Mouse (Mus musculus): ENCODE measurements around the gene Klhl33.
A peak's percentile ranks its signal among the peaks of the same experiment; 100 is the strongest.
"Not testable (repeated sequence)": the region's sequence is repeated elsewhere in the genome, so short reads cannot be mapped to it uniquely, and the experiment has no call there.

Klhl33 gene

DNA sequence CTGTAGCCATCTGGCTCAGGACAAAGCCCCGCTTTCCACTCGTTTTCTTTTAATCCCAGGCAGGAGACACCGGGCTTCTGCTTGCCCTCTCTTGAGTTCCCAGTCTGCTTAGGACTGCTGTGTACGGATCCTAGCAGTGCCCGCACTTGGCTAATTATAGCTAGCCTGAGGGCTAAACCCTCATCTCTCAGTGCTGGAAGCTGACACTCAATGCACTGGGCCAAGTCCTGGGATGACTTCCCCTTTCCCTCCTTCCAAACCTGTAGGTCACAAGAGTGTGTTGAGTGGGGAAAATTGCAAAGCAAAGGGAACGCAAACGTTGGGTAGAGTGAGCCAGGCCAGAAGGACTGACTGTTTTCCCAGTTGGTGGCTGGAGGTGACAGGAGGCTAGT, at the start of gene Klhl33:
TSS of gene Klhl33 (minus strand) at position 134 of the 392 bp plus-strand sequence.
- DNase-seq = no peak

DNA sequence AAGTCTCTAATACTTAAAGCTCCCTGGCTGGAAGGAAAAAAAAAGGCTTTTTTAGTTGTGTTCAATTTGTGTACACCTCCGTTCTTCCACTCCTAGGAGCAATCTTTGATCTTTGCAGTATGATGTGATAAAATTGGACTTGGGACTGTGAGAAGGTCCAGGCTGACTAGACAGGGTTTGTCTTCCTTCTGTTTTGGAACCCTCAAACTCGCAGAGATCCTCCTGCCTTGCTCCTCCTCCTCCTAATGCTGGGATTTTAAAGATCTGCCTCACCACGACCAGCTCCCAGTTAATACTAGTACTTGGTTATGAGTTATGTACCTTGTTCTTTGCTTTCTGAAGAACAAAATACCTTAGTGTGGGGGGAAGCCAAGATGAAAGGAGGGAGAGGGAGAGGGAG, 48.2 kb upstream of the Klhl33 start:
- not testable (repeated sequence) for DNase-seq

DNA sequence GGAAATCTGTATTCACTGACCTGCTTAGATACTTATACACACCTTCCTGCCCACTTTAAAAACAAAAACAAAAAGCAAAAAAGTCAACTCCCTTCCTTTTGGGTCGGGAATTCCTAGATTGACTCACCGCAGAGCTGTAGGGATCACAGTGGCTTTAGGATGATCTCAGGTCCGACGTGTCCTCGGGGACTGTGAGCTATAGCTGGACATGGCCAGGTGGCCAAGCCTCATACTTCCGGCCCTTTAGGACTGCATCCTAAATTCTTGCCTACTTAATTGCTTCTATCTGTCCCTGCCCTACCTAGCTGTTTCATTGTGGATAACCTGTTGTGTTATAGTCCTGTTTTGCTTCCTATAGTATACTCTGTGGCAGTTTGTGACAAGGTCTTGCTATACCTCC, 47.8 kb upstream of the Klhl33 start:
- DNase-seq = not testable (repeated sequence)

DNA sequence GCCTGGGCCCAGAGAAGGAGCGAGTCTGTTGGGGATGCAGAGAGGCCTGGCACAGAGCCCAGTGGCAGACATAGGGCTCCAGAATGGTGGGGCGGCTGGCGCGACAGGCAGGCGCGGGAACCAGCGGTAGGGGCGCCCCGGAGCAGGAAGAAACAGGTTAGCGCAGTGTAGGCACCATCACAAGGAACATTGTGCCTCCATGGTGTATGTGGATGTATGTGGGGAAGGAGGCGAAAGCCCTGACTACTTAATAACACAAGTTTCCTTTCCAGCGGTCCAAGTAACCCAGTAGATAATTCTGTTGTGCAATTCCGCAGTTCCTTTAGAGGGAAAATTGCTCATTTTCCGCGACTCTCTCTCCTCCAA, 47.3 kb upstream of the Klhl33 start:
- DNase-seq = not testable (repeated sequence)

DNA sequence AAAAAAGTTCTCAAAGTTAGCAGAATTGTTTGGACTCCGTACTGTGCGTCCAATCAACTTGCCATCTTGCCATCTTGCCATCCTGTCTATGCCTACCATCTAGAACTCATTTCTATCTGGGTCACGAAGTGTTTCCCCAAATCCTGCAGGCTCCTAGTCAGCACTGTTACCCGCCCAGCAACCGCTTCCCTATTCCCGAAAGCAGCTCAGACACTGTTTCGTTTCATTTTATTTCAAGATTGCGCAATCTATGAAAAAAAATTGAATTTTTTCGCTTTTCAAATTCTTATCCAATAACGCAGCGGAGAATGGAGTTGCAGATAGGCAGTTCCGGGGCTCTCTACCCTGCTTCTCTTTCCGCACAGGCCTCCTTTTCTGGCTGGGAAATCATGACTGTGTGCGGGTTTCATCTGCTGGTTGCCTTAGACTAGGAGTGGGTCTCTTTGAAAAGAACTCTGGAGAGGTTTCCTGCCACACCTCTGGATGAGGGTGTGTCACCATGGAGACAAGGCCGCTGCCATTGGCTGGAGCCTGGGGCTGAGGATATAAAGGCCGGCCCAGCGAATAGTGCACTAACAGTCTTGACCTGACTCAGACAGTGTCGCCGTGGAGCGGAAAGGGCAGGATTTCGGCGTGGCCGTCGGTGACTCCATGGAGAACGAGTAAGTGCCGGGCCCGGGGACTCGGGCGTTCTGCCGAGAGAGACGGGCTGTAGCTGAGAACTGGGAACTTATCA, 46.8 kb upstream of the Klhl33 start, which contains the start of gene Gm49342:
TSS of gene Gm49342 (plus strand) at position 586 of the 736 bp plus-strand sequence.
- peak; percentile 84 for DNase-seq

DNA sequence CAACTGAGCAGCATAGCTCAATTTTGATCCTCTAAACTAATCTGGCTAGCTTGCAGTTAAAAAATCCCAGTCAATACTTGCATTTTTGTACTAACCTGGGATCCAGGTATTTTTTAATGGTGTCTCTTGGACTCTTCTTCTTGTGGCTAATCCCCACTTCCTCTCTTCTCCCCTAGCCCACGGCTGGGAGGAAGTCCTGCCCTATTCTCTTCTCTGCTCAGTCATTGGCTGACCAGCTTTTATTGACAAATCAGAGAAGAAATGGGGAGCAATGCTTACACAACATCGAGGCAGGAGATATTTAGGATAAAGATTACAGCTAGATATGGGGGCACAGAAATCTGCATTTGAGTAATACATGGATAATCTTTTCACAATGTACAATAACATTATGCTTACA, 41.6 kb upstream of the Klhl33 start:
- no peak for DNase-seq

DNA sequence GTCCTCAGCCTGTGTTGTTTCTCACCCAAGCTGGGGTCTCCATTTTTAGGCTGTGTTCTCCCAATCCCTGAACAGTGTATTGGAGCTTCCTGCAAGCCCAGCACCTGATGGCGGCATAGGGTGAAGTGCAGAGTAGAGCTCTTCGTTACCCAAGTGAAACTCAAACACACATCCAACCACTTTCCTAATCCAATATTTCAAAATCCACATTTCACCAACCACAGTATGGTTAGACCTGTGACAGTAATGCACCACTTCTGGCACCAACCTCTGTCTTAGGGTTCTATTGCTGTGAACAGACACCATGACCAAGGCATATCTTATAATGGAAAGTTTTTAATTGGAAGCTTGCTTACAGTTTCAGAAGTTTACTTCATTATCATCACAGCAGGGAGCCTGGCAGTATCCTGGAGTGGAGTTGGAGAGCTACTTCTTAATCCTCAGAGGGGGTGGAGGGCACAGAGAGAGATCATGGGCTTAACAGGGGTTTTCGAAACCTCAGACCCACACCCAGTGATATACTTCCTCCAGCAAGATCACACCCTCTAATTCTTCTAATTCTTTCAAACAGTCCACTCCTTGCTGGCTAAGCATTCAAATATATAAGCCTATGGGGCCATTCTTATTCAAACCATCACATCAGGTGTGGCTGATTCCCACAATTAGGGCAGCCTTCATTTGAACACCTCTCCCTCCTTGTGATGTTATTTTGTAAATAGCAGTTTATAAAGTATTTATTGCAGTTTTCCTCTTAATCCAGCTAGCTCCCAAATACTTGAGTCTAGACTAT, 41.0 kb upstream of the Klhl33 start:
- no peak for DNase-seq

DNA sequence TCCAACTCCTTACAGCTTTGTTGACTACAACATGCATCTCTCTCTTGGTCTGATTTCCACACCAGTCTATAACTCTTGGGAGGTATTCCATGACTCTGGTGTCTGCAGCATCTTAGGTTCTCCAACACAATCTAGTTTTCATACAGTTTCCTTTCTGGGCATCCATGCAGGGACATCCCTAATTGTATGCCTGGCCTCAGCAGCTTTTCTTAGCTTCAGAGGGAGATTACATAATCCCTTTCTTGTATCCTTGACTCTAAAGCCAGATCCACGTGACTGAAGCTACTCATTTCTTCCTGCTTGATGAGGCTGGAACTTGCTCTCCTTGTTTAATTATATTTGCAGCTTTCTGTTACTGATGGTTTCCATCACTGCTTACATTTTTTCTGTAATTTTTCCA, 39.3 kb upstream of the Klhl33 start:
- no peak for DNase-seq

DNA sequence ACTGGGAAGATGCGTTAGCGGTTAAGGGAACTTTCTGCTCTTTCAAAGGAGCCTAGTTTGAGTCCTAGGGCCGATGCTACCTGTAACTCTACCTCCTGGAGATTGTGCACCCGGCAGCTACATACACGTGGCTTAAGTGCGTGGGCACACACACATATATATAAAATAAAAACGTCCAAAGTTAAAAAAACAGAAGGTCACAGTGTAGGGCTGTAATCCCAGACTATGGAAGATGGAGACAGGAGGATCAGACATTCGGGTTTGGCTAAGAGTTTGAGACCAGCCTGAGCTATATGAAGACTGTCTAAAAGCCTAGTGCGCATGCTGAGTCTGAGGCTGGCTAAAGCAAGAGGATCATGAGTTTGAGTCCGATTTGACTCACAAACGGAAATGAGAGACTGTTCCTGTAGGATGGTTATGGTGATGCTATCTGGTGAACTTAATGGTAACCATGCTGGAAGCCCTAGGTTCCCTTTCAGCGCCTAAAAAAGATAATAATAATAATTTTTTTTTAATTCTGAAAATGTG, 34.2 kb upstream of the Klhl33 start:
- no peak for DNase-seq

DNA sequence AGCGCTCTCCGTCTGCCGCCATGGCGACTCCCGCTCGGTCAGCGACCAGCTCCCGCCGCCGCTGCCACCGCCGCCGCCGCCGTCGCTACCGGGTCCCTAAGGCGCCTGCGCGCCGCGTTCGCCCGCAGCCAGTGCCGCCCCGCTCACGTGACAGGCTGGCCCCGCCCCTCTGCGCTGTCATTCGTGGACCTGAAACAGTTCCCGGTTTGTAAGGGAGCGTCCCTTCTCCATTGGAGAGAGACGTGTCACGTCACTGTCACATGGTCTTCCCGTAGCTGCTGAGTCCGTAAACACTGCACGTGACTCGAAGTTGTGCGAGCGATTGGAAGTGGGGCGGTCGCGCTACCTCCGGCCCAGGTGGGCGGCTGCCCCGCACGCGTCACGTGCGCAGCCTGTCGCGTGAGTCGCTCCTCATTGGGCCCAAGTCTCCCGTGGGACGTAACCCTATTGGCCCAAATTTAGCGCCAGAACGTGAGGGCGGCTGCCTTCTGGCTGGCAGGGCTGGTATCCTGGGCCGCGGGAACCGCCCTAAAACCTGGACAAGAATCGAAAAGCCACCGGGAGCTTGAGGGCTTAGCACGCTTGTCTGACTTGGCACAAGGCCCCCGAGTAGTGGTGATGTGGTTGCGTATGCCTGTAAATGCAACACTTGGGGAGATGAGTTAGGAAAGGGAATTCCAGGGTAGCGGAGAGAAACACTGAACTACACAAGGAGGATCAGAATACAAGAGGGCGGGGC, 33.6 kb upstream of the Klhl33 start, which contains the start of the genes Pip4p1 and Pnp:
TSS of gene Pip4p1 (minus strand) at position 103 of the 739 bp plus-strand sequence.
TSS of gene Pnp (plus strand) at position 329 of the 739 bp plus-strand sequence.
- DNase-seq = peak; percentile 98

DNA sequence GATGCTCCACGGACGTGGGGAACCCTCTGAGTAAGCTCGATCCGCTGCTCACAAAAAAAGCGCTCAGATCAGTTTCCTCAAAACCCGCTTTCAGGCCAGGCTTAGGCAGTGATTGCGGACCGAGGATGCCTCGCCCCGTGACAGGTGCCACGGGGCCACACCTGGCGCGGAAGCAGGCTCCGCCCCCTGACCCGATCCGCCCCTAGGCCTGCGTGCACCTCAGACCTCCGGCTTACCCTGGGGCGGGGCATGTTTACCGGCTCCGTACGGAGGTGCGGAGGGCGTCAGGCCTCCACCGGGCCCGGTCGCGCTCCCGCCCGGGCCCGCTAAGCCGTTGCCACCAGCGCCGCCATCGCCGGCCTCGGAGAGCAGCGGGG, 33.1 kb upstream of the Klhl33 start:
- DNase-seq = peak; percentile 42

DNA sequence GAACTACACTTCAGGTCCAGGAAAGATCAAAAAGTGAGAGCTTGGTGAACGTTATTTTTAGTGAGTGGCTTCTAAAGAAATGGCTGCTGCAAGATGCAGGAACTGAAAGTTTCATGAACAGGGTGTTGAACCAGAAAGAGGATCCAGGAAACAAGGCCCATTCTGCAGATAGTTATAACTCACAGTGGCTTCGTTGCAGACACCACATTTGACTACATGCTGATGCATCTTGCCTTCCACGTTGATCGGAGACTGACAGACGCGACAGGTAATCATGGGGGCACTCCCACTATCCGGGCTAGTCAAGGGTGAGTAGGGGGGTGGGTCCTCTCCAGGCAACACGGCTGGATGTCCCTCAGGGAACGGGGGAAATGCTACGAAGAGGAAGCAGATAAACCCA, 32.6 kb upstream of the Klhl33 start:
- no peak for DNase-seq

DNA sequence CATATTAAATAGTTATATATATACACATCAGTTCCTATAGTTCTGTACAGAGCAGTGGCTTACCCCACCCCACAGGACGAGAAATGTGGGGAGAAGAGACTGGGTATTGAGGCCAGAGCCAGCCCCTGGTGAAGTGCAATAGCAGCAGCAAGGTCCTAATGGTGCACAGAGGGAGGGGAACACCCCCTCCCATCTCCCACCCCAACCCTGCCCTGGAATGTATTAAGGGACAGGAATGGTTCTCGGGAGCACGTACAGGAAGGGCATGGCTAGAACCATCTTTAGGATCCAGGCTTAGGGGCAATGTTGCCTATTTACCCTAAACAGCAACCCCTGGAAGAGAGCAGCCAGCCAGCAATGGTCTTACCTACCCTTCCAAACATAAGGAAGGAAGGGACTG, 30.1 kb upstream of the Klhl33 start:
- no peak for DNase-seq

DNA sequence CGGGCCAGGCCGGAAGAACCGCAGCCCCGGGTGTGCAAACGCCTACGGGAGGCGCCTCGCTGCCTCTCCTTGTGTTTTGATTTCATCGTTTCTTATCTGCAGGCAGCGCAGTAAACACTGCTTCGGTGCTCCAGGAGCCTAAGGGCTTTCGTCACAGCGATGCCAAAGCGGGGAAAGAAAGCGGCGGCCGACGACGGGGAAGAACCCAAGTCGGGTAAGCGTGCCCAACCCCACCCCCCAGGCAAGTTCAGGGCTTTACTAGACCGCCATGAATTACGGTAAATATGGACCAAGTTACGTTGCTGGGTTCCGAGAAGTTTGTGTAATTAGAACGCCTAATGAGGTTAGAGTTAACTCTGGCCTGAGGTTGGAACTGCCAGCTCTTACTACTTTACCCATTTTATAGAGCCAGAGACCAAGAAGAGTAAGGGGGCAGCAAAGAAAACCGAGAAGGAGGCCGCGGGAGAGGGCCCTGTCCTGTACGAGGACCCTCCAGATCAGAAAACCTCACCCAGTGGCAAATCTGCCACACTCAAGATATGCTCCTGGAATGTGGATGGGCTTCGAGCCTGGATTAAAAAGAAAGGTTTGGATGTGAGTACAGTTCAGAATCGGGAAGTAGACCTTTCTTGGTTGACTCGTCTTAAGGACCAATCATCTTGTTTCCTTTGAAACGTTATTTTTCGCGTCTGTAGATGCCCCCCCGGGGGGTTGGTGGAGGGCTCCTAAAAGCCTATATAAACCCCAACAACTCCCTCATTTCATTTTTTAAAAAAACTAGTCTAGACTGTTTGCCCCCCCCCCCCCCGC, 28.0 kb upstream of the Klhl33 start:
- DNase-seq = no peak

DNA sequence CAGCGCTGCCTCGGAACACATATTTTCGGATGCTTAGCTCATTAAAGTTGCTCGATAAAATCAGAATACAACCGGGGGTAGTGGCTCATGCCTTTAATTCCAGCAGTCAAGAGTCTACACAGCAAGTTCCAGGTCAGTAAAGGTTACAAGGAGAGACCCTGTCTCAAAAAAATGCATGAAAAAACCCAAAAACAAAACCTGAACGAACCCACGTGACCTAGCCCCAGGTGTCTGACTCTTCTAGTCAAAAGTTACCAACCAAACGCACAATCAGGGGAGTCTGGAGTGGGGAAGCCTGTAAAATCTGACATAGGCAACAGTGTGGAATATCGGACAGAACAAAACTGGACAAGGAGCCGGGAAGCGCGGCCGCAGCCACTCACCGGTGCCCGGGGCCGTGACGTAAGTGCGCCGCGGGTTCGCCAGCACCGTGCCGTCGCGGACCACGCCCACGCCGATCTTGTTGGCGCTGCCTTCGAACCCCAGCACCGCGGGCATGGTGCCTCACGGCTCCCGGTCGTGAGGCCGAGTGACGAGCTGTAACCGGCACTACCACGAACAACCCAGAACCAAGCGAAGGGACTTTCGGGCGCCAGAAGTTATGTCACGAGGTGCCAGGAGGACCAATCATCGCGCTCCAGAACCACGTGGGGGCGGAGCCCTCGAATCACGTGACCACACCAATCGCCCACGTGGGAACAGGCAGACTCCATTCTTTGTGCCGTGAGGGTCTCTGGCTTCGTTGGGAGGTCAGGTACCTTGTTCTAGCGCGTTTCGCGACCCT, 27.2 kb upstream of the Klhl33 start, which contains the start of the genes Osgep and Apex1:
TSS of gene Osgep (minus strand) at position 613 of the 784 bp plus-strand sequence.
TSS of gene Apex1 (plus strand) at position 688 of the 784 bp plus-strand sequence.
- DNase-seq = peak; percentile 96

DNA sequence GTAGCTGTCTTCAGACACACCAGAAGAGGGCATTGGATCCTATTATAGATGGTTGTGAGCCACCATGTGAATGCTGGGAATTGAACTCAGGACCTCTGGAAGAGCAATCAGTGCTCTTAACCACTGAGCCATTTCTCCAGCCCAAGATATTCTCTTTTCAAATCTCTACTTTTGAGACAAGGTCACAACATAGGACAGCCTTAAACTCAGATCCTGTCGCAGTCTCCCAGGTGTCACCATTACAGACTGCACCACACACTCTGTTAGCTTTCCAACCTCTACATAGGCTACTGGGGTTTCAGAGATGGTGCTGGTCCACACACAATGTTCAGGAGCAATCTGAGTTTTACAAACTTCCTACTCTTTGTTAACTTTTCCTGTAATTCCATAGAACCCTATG, 26.1 kb upstream of the Klhl33 start:
- not testable (repeated sequence) for DNase-seq

DNA sequence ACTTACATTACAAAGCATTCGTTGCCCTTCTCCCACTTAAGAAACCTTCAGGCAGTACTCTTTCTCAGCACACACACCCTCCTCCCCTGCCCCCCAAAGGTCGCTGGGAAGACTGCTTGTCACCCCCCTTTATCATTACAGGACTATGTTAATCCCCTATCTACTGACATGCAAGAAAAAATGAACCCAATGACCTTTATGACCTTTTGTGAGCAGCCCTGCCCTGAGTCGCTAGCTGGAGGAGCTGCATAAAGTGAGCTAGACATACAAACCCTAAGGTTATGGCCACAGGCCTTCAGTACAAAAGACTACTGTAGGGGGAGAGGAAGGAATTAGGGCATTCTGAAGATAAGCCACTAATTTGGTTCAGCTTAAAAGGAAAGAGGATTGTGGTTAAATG, 14.0 kb upstream of the Klhl33 start:
- no peak for DNase-seq

DNA sequence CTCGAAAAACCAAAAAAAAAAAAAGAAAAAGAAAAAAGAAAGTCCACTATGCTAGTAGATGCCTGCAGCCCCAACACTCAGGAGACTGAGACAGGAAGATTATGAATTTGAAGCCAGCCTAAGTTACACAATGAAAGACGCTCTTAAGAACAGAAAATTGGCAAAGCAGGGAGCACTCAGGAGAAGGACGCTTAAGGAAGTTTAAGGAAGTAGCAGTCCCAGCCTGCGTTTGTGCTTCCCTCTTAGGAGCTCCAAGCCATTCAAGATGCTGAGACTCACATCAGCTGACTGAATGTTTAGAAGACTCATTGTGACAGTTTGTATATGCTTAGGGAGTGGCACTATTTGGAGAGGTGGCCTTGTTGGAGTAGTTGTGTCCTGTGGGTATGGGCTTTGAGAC, 10.8 kb upstream of the Klhl33 start:
- DNase-seq = no peak

DNA sequence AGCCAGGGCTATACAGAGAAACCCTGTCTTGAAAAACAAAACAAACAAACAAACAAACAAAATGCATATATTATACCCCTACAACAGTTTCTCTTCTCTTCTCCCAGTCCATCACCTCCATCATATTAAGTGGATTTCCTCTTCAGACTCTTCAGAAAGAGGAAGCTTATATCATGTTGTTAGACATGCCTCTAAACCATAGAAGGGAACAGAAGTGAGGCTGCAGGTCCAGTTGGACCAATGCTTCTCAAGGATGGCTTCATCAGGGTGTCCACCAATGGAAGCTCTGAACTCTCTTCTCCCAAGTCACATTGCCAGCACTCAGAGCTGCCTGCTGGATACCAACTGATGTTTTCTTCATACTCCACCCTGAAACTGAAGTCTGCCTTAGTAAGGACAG, 8.0 kb upstream of the Klhl33 start:
- not testable (repeated sequence) for DNase-seq

DNA sequence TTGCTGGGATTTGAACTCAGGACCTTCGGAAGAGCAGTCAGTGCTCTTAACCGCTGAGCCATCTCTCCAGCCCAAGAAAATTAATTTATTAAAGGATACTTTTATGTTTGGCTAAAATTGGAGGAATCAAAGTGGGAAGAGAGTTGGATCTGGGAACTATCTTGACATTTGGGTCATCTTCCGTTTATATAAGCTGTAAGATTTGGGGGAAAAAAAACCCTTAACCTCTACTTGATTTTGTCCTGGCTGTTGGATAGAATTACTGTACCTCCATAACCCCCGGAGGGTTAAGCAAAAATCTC, 7.5 kb upstream of the Klhl33 start:
- DNase-seq = no peak
